Mouse (Mus musculus) midbrain, postnatal 0 days (tissue): ENCODE data around the gene Epor. TPM values are rescaled to one million over a fixed set of nuclear protein-coding genes. Genes with fewer than 3 reads are reported as not detected.

Source experiments
- ATAC-seq: fragments of 200-750 bp; cut with Nextera tagmentation; 2 replicates; pipeline ENCODE4 v1.8.0; 2017; ENCODE audit warnings: moderate number of reproducible peaks, mild to moderate bottlenecking, moderate TSS enrichment, moderate library complexity; ENCODE audit not compliant: low FRiP score
- DNase-seq: peaks from one replicate; pipeline ENCODE4 v3.0.0-alpha.2; 2015; ENCODE audit warnings: low spot score
- H3K27ac ChIP-seq: fragments of 300-500 bp; sonication (generic); 2 replicates; pipeline ENCODE4 v1.5.1; 2014; ENCODE audit warnings: low read depth, mild to moderate bottlenecking, low read length, mixed read lengths
- H3K27me3 ChIP-seq: fragments of 300-500 bp; sonication (generic); 2 replicates; pipeline ENCODE4 v1.6.1; 2014; ENCODE audit warnings: low read length, control low read depth, mixed read lengths; ENCODE audit not compliant: insufficient read depth
- H3K36me3 ChIP-seq: fragments of 300-500 bp; sonication (generic); 2 replicates; pipeline ENCODE4 v1.6.1; 2014; ENCODE audit warnings: low read length, control low read depth, mixed read lengths; ENCODE audit not compliant: insufficient read depth
- H3K4me1 ChIP-seq: fragments of 300-500 bp; sonication (generic); 2 replicates; pipeline ENCODE4 v1.6.1; 2014; ENCODE audit warnings: mild to moderate bottlenecking, control low read depth, antibody characterized with exemption, low read length, mixed read lengths; ENCODE audit not compliant: insufficient read depth
- H3K4me2 ChIP-seq: fragments of 300-500 bp; sonication (generic); 2 replicates; pipeline ENCODE4 v1.6.1; 2014; ENCODE audit warnings: low read depth, mild to moderate bottlenecking, low read length, mixed read lengths; ENCODE audit not compliant: poor library complexity, severe bottlenecking
- H3K4me3 ChIP-seq: fragments of 300-500 bp; sonication (generic); 2 replicates; pipeline ENCODE4 v1.5.1; 2014; ENCODE audit warnings: low read depth, mild to moderate bottlenecking, low read length, moderate library complexity
- H3K9ac ChIP-seq: fragments of 300-500 bp; sonication (generic); replicated peaks from 2 replicates; pipeline ENCODE4 v1.6.1; 2014; ENCODE audit warnings: mild to moderate bottlenecking, low read length, moderate library complexity, mixed read lengths; ENCODE audit not compliant: poor library complexity, severe bottlenecking
- H3K9me3 ChIP-seq: fragments of 300-500 bp; sonication (generic); 2 replicates; pipeline ENCODE4 v1.6.1; 2016; ENCODE audit warnings: low read length, control low read depth
- CTCF ChIP-seq: IDR thresholded peaks from 2 replicates; pipeline ENCODE4 v1.5.1; 2016; ENCODE audit warnings: antibody characterized with exemption, mild to moderate bottlenecking
- WGBS: fragments of 180-500 bp; shearing (Covaris S2); extraction: QIAGEN DNeasy Blood & Tissue Kit; methylation state at CpG from one replicate; pipeline ENCODE4 v1.1.7; 2014; 5-methylcytosine and 5-hydroxymethylcytosine counted together
- polyA plus RNA-seq: library from polyadenylated mRNA; unstranded; fragments of >200 nt; fragmentation: Nextera tagmentation; extraction: Ambion mirVana; gene quantifications from 2 replicates; pipeline ENCODE4 v1.2.1, GENCODE M21; 2015
- total RNA-seq: library from RNA; depleted of rRNA; stranded (reverse); fragments of >200 nt; gene quantifications from 2 replicates; pipeline ENCODE4 v1.2.3, GENCODE M21; 2014; rRNA removed

Epor gene
- total and polyA plus RNA-seq, 2 experiments from 2014 or later, result 1.9 to 2.7 TPM

DNA sequence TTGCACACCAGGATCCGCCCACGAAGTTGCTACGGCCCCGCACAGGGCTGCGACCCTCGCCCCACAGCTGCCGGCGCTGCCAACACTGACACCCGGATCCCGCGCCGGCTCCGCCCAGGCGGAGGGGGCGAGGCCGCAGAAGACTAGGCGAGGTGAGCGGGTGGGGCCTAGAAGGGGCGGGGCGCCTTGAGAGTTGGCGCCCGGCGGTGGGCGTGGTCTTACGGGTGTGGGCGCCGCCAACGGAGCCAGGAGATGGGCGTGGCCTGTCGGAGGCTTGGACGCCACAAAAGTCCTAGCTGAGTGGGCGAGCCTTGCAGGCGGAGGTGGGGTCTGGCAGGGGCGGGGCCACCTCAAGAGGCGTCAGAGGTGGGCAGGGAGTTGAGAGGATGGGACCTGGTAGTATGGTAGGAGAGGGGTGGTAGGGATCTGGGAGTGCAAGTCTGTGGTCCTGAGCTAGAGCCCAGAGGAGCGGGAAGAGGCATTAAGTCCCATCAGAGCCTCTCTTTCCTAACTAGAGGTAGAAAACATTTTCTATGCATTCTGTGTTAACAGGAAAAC lies 45.2 kb downstream of the Epor start, which contains the start of gene Rab3d:
Rab3d (minus strand) TSS at position 158 of the 558 bp plus-strand sequence.
- peak; percentile 95 for DNase-seq
- Histone ChIP-seq H3K9me3 (no peaks in the 10 kb centered on the region), H3K4me3 (peak within 1 kb of the TSS; percentile 68)

DNA sequence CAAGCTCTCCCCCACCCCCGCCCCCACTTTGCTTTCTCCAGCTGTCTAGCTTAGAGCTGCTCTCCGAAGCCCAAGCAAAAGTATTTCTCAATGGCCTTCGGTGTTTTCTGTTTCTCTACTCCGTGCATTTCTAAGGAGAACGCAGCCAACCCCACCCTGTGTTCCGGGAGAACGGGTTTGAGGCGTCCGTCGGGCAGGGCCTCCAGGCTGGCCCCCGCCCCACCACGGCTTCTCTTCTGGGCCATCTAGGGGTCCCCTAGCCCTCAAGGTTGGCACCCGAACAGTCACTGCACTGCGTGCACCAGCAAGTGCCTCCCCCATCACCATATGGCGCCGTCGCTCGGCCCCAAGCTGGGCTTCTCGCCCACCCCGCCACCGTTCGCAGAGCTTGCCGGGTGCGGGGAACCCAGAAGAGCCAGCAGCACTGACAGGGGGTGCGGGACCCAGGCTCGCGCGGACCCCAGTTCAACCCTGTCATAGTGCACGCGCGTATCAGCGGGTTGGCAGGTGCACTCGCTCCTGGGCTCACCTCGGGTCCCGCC lies 45.7 kb downstream of the Epor start:
- 2% methylated on average over 35 of the region's 35 CpGs for whole genome bisulfite sequencing
- ATAC-seq (peak; percentile 78), DNase-seq (peak; percentile 41)
- Histone ChIP-seq H3K9me3 (no peaks in the 10 kb centered on the region), H3K4me2 (peak overlapping the region; percentile 81), H3K27me3 (no peaks in the 10 kb centered on the region), H3K4me1 (no peaks in the 10 kb centered on the region), H3K4me3 (peak overlapping the region; percentile 68), H3K27ac (peak overlapping the region; percentile 27), H3K36me3 (0 out of 2 replicates have a peak, but pooled peaks cover 7% of the 10 kb centered on the region), H3K9ac (peak overlapping the region; percentile 73)
- TF ChIP-seq CTCF, result no peak

More for the DNA sequence above, 45.2 kb downstream of the Epor start, which contains the start of gene Rab3d:
- WGBS, result under 1% methylated on average over 36 of the region's 36 CpGs
- H3K9ac ChIP-seq, result peak within 1 kb of the TSS; percentile 73
- H3K27ac ChIP-seq, result peak within 1 kb of the TSS; percentile 27
- no peaks in the 10 kb centered on the region for H3K27me3 ChIP-seq
- peak within 1 kb of the TSS; percentile 81 for H3K4me2 ChIP-seq
- peak; percentile 86 for ATAC-seq
- H3K36me3 ChIP-seq, result 0 out of 2 replicates have a peak, but pooled peaks cover 7% of the 10 kb centered on the region
- TF ChIP-seq CTCF, result no peak
- H3K4me1 ChIP-seq, result no peaks in the 10 kb centered on the region

DNA sequence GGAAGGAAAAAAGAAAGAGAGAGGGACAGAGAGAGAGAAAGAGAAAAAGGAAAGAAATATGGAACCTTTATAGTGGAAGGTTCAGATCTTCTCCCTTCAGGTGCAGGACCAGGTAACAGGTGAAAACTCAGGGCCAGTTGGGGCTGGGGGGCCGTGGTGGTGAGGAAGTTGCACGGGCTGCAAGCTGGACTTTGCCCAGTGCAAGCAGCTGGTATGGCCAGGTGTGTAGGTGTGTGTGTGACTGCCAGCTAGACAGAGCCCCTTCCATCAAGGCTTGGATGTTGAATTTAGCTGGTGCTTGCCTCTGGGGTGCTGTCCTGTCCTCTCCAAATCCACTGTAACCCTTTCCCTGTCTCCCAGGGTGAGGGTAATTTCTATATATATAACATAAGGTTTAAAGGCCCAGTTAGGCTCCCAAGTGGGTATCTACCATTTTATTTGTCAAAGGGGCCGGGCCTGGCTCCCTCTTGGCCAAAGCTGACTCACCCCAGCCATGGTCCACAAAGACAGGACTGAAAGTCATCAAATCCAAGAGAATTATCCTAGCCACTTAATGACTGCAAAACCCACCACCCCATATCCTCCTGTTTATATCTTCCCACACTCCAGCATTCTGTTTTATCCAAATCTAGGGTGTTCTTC lies 46.3 kb downstream of the Epor start:
- 0 out of 2 replicates have a peak overlapping the region, but pooled peaks have one; percentile 27 for H3K27ac ChIP-seq
- H3K4me3 ChIP-seq, result peak overlapping the region; percentile 68
- no peak for ATAC-seq
- peak overlapping the region; percentile 81 for H3K4me2 ChIP-seq
- no peaks in the 10 kb centered on the region for H3K9me3 ChIP-seq
- H3K4me1 ChIP-seq, result no peaks in the 10 kb centered on the region
- TF ChIP-seq CTCF, result no peak
- 64% methylated on average over 3 of the region's 3 CpGs for WGBS
- 0 out of 2 replicates have a peak, but pooled peaks cover 7% of the 10 kb centered on the region for H3K36me3 ChIP-seq
- peak overlapping the region; percentile 73; the same call in 1 of the 2 replicates for H3K9ac ChIP-seq
- no peaks in the 10 kb centered on the region for H3K27me3 ChIP-seq
- no peak for DNase-seq

DNA sequence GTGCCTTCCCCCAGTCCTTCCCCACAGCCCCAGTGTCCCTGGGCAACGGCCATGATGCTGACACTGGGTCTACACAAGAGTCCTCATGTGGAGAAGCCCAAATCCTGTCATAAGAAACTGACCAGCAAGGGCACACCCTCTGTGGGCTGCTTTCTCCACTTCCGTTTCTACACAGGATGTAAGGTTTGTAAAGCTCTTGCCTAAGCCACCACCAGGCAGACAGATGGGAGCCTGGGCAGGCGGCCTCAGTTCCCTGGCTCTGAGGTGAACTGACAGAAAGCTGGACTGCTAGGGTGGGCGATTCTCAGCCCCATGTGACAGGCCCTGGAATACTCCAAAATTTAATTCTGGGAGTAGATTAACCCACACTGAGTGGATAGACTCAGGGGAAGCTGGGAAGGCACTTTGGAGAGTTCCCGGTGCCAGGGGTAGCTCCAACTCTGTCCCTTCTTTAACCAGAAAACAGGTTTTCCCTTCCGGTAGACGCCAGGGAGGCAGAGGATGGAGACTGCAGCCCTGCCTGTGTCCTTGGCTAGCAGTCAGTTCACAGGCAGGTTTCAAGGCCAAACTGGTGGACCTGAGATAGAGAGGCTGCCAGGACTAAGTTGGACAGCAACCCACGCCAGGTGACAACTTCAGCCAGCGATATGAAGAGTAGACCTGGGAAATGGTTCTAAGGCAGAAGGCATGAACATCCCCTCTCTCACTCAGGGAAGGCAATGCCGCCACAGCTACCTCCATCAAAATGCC lies 53.7 kb downstream of the Epor start:
- Histone ChIP-seq H3K4me1 (no peaks in the 10 kb centered on the region), H3K4me3 (no peak overlapping the region), H3K9ac (no peak overlapping the region), H3K27me3 (no peaks in the 10 kb centered on the region), H3K4me2 (no peak overlapping the region), H3K36me3 (peaks cover 20% of the 10 kb centered on the region), H3K9me3 (no peaks in the 10 kb centered on the region), H3K27ac (no peak overlapping the region)
- no peak for TF ChIP-seq CTCF
- 81% methylated on average over 10 of the region's 10 CpGs for WGBS
- DNase-seq (no peak), ATAC-seq (no peak)

Other genes starting within 250 kb of the Epor start
- 16.7 and 27.7 TPM in 2 replicates for gene Ldlr, start 240.0 kb downstream of the Epor start, total RNA-seq
- 9.6 and 10.3 TPM in 2 replicates for gene Ldlr, start 240.0 kb downstream of the Epor start, polyA plus RNA-seq
- 5.5 and 6.6 TPM in 2 replicates for gene Spc24, start 203.2 kb downstream of the Epor start, total RNA-seq
- gene Spc24, start 203.2 kb downstream of the Epor start, polyA plus RNA-seq, result 6.3 and 8.2 TPM in 2 replicates
- gene Kank2, start 164.8 kb downstream of the Epor start, total RNA-seq, result 14.9 and 15.2 TPM in 2 replicates
- 2.9 TPM in 2 replicates for gene Kank2, start 164.8 kb downstream of the Epor start, polyA plus RNA-seq
- not detected in 2 replicates for gene Angptl8, start 128.0 kb downstream of the Epor start, total RNA-seq
- gene Angptl8, start 128.0 kb downstream of the Epor start, polyA plus RNA-seq, result 0.20 and 0.48 TPM in 2 replicates
- 18.0 and 18.8 TPM in 2 replicates for gene Dock6, start 110.9 kb downstream of the Epor start, total RNA-seq
- 10.3 and 11.3 TPM in 2 replicates for gene Dock6, start 110.9 kb downstream of the Epor start, polyA plus RNA-seq
- gene Rab3d, start 45.3 kb downstream of the Epor start, total RNA-seq, result 15.9 and 26.0 TPM in 2 replicates
- gene Rab3d, start 45.3 kb downstream of the Epor start, polyA plus RNA-seq, result 17.4 and 18.1 TPM in 2 replicates
- 6.6 and 12.2 TPM in 2 replicates for gene Ccdc159, start 36.0 kb downstream of the Epor start, total RNA-seq
- 4.7 and 5.2 TPM in 2 replicates for gene Ccdc159, start 36.0 kb downstream of the Epor start, polyA plus RNA-seq
- gene Tmem205, start 36.0 kb downstream of the Epor start, total RNA-seq, result 32.1 and 50.9 TPM in 2 replicates
- gene Tmem205, start 36.0 kb downstream of the Epor start, polyA plus RNA-seq, result 44.2 and 50.1 TPM in 2 replicates
- gene Plppr2, start 26.5 kb downstream of the Epor start, total RNA-seq, result 129 and 165 TPM in 2 replicates
- gene Plppr2, start 26.5 kb downstream of the Epor start, polyA plus RNA-seq, result 129 and 136 TPM in 2 replicates
- gene Swsap1, start 7.8 kb downstream of the Epor start, total RNA-seq, result 33.7 and 38.6 TPM in 2 replicates
- gene Swsap1, start 7.8 kb downstream of the Epor start, polyA plus RNA-seq, result 7.1 and 8.0 TPM in 2 replicates
- gene Rgl3, start 25.9 kb upstream of the Epor start, total RNA-seq, result 0.76 and 2.8 TPM in 2 replicates
- 0.85 and 1.1 TPM in 2 replicates for gene Rgl3, start 25.9 kb upstream of the Epor start, polyA plus RNA-seq
- gene Ccdc151, start 39.1 kb upstream of the Epor start, total RNA-seq, result 4.3 and 5.8 TPM in 2 replicates
- gene Ccdc151, start 39.1 kb upstream of the Epor start, polyA plus RNA-seq, result 5.0 and 5.1 TPM in 2 replicates
- 71.9 and 85.8 TPM in 2 replicates for gene Prkcsh, start 39.3 kb upstream of the Epor start, total RNA-seq
- gene Prkcsh, start 39.3 kb upstream of the Epor start, polyA plus RNA-seq, result 62.8 and 64.9 TPM in 2 replicates
- gene Elavl3, start 88.5 kb upstream of the Epor start, total RNA-seq, result 215 and 239 TPM in 2 replicates
- gene Elavl3, start 88.5 kb upstream of the Epor start, polyA plus RNA-seq, result 75.2 and 78.7 TPM in 2 replicates
- 4.1 TPM in 1 of 2 replicates, not detected in the other for gene Gm49318, start 107.8 kb upstream of the Epor start, total RNA-seq
- gene Gm49318, start 107.8 kb upstream of the Epor start, polyA plus RNA-seq, result 0.25 and 0.36 TPM in 2 replicates
- 30.0 and 33.1 TPM in 2 replicates for gene Zfp653, start 107.9 kb upstream of the Epor start, total RNA-seq
- 14.2 and 15.1 TPM in 2 replicates for gene Zfp653, start 107.9 kb upstream of the Epor start, polyA plus RNA-seq
- 49.6 and 56.3 TPM in 2 replicates for gene Ecsit, start 121.9 kb upstream of the Epor start, total RNA-seq
- gene Ecsit, start 121.9 kb upstream of the Epor start, polyA plus RNA-seq, result 55.0 and 57.2 TPM in 2 replicates
- 1.2 and 1.3 TPM in 2 replicates for gene Cnn1, start 135.7 kb upstream of the Epor start, total RNA-seq
- 0.77 and 0.92 TPM in 2 replicates for gene Cnn1, start 135.7 kb upstream of the Epor start, polyA plus RNA-seq
- 129 and 132 TPM in 2 replicates for gene Elof1, start 153.7 kb upstream of the Epor start, total RNA-seq
- gene Elof1, start 153.7 kb upstream of the Epor start, polyA plus RNA-seq, result 161 and 178 TPM in 2 replicates
- gene Acp5, start 172.2 kb upstream of the Epor start, total RNA-seq, result 1.0 and 2.9 TPM in 2 replicates
- 0.47 and 0.79 TPM in 2 replicates for gene Acp5, start 172.2 kb upstream of the Epor start, polyA plus RNA-seq
- gene Pigyl, start 193.3 kb upstream of the Epor start, total RNA-seq, result 27.0 and 40.8 TPM in 2 replicates
- gene Pigyl, start 193.3 kb upstream of the Epor start, polyA plus RNA-seq, result 120 and 122 TPM in 2 replicates
- gene Zfp872, start 224.6 kb upstream of the Epor start, total RNA-seq, result 0.22 and 2.0 TPM in 2 replicates
- gene Zfp872, start 224.6 kb upstream of the Epor start, polyA plus RNA-seq, result 0.29 and 0.31 TPM in 2 replicates